ENCODE assay signal across 8 mouse cellular contexts in the genomic region with DNA sequence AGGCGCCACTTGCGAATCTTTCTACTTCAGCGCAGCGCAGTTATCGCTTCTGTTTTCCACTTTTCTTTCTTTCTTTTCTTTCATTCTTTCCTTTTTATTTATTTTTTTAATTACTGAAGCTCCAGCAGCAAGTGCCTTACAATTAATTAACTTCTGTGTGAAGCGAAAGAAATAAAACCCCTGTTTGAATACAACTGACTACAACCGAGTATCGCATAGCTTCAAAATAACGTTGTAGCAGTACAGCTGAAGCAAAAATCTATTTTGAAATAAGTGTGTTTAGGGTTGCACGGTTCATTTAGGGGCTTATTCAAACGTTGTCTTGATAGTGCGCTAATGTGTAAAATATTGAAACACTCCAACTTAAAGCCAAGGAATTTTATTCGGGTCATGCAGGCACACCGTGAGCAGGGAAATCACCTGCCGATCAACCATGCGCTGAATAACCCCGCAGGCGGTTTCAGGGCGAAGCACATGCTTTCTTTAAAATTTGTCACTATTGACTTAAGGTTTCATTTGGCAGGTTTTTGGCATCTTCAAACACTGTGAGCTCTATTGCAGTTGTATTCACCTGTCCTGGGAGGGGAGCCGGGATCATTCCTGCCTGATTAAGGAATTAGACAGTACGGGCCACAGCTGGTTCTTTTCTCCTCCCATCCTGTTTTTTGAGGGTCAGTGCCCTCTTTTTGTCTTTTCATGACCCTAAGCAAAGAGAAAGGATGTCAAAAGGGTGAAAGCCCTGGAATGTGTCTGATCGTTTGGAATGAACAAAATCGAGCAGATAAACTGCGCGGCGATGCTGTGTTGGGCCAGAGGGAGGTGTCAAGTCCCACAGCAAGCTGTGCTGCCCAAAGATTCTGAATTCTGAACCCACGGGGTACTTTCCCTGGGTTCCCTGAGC. TPM values are rescaled to one million over a fixed set of nuclear protein-coding genes. Genes with fewer than 3 reads are reported as not detected.
A peak's percentile ranks its signal among the peaks of the same experiment; 100 is the strongest.
DNase-seq lines count a peak whose midpoint lies in the region; ATAC-seq and TF ChIP-seq lines count a peak whose summit lies in the region.

No protein-coding gene starts in this region.

- peak overlapping the region; percentile 56 for H3K9ac ChIP-seq in forebrain, embryonic 13.5 days
- peak overlapping the region; percentile 28; the same call in 1 of the 2 replicates for H3K9ac ChIP-seq in intestine, postnatal 0 days (ENCODE audit: low read depth, low read length)

- 0 out of 2 replicates have a peak, but pooled peaks have one; percentile 7 for TF ChIP-seq POLR2A in lung, adult 2 months (IDR thresholded peaks at IDR 0.05; ENCODE audit: borderline replicate concordance, extremely low read depth, low read depth, low read length)

- ATAC-seq in forebrain, embryonic 13.5 days: no peak
- ATAC-seq in intestine, postnatal 0 days: no peak

- peaks cover 55% of the 10 kb centered on the region for H3K27me3 ChIP-seq in forebrain, embryonic 13.5 days
- no peaks in the 10 kb centered on the region for H3K27me3 ChIP-seq in intestine, postnatal 0 days (replicated peaks; ENCODE audit: control insufficient read depth, insufficient read depth, low read length)

- no peaks in the 10 kb centered on the region for H3K9me3 ChIP-seq in forebrain, embryonic 13.5 days (replicated peaks)
- H3K9me3 ChIP-seq in intestine, postnatal 0 days (ENCODE audit: control insufficient read depth): no peaks in the 10 kb centered on the region

- peak; percentile 42 for DNase-seq in lung, adult 2 months
- DNase-seq in lung, adult 18-20 months: no peak
- peak; percentile 19 for DNase-seq in lung, postnatal 36 days
- no peak for DNase-seq in gastrocnemius, adult 18-20 months (ENCODE audit: low spot score)
- DNase-seq in urinary bladder, postnatal 25 days (ENCODE audit: low spot score): no peak
- no peak for DNase-seq in ovary, postnatal 14 days (ENCODE audit: low spot score)

- no peak overlapping the region for H3K27ac ChIP-seq in forebrain, embryonic 13.5 days
- H3K27ac ChIP-seq in intestine, postnatal 0 days (ENCODE audit: low read depth, low read length): no peak overlapping the region

- H3K36me3 ChIP-seq in forebrain, embryonic 13.5 days (ENCODE audit: poor library complexity, severe bottlenecking): no peaks in the 10 kb centered on the region
- H3K36me3 ChIP-seq in intestine, postnatal 0 days (ENCODE audit: control insufficient read depth, insufficient read depth): 0 out of 2 replicates have a peak, but pooled peaks cover 3% of the 10 kb centered on the region

- H3K4me3 ChIP-seq in lung, adult 2 months (replicated peaks; ENCODE audit: extremely low read depth, low read depth, low read length): peak overlapping the region; percentile 73
- H3K4me3 ChIP-seq in forebrain, embryonic 13.5 days: peak overlapping the region; percentile 48
- H3K4me3 ChIP-seq in intestine, postnatal 0 days (ENCODE audit: low read depth, low read length): peak overlapping the region; percentile 52

- 8% methylated on average over 27 of the region's 27 CpGs for WGBS in lung, adult 2 months
- 3% methylated on average over 27 of the region's 27 CpGs for WGBS in forebrain, embryonic 13.5 days
- 13% methylated on average over 27 of the region's 27 CpGs for WGBS in intestine, postnatal 0 days

- TF ChIP-seq CTCF in lung, adult 2 months (IDR thresholded peaks at IDR 0.05; ENCODE audit: insufficient read depth, low read length): peak; percentile 45
- peak; percentile 71 for TF ChIP-seq CTCF in intestine, postnatal 0 days (IDR thresholded peaks at IDR 0.05; ENCODE audit: low read depth)

- peak overlapping the region; percentile 84 for H3K4me2 ChIP-seq in forebrain, embryonic 13.5 days
- H3K4me2 ChIP-seq in intestine, postnatal 0 days (replicated peaks; ENCODE audit: low read depth): peak overlapping the region; percentile 85

- peaks cover 10% of the 10 kb centered on the region for H3K4me1 ChIP-seq in lung, adult 2 months (ENCODE audit: control insufficient read depth, insufficient read depth, low read length)
- peaks cover 23% of the 10 kb centered on the region for H3K4me1 ChIP-seq in forebrain, embryonic 13.5 days
- 0 out of 2 replicates have a peak, but pooled peaks cover 9% of the 10 kb centered on the region for H3K4me1 ChIP-seq in intestine, postnatal 0 days (replicated peaks; ENCODE audit: control insufficient read depth, insufficient read depth, low read length)

RNA-seq across cellular contexts. Expression of gene Edn1, which starts 0.9 kb away (rescaled TPM):
- 8.8 and 18.2 TPM in 2 replicates for polyA plus RNA-seq in lung, adult 2 months (2012; rRNA removed)
- polyA plus RNA-seq in forebrain, embryonic 13.5 days (2015; fragmentation: Nextera tagmentation; extraction: Ambion mirVana): 0.82 and 1.1 TPM in 2 replicates
- polyA plus RNA-seq in intestine, postnatal 0 days (2015; fragmentation: Nextera tagmentation; extraction: Ambion mirVana): 4.4 and 4.8 TPM in 2 replicates
- 1 to 10 TPM; 1.4 to 1.8 TPM for total RNA-seq in gastrocnemius, adult 18-20 months (2021)

Comparison
In these comparisons a context has a peak if more than half of its experiments do, and no peak if none do; other contexts are left out.
1. DNase-seq: peak in lung, adult 2 months (single experiment) and lung, postnatal 36 days (single experiment); none in lung, adult 18-20 months (0 of 2), gastrocnemius, adult 18-20 months (single experiment), urinary bladder, postnatal 25 days (single experiment) and ovary, postnatal 14 days (single experiment).
2. Peak in every context shown above with its lines, with median percentiles within 50 percentile points of each other: H3K4me3 ChIP-seq.